Mouse (Mus musculus): ENCODE data around the gene Sf3a1.

The Sf3a1 gene

DNA sequence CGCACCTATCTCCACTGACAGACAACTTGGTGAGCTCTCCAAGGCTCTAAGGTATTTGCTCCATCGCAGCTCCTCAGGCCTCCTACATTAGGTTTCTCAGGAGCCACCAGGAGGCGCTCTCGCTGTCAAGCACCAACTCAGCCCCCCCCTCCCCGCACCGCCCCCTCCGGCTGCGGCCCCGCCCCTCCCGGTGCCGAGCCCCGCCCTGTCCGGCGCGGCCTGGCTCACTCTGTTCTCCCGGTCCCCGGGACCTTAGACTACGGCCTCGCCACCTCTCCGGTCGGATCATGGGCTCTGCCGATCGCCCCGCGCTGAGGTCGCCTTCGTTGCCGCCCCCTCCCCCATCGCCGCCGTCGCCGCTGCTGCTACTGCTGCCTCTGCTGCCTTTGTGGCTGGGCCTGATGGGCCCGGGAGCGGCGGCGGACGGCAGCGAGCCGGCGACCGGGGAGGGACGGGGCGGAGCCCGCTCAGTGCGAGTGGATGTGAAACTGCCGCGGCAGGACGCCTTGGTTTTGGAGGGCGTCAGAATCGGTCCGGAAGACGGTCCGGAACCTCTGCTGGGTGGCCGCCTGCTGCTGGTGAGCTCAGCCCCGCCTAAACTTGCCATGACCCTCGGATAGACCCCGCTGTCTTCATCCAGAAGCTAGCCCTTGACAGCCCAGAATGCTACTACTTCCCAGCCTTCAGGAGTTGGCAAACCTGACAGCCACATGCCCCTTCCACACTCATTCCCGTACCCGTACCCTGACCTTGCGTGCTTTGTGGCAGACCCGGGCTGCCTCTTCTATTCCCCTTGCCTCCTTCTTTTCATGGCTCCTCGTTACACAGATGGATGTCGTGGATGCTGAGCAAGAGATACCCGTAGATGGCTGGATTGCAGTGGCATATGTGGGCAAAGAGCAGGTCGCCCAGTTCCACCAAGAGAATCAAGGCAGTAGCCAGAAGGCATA, 24.9 kb upstream of the Sf3a1 start, which contains the start of gene Rnf215:
TSS of gene Rnf215 (plus strand) at position 217 of the 950 bp plus-strand sequence.
- DNase-seq (ENCODE audit: low spot score in 2 of 2) = peak; percentile 57 to 86

DNA sequence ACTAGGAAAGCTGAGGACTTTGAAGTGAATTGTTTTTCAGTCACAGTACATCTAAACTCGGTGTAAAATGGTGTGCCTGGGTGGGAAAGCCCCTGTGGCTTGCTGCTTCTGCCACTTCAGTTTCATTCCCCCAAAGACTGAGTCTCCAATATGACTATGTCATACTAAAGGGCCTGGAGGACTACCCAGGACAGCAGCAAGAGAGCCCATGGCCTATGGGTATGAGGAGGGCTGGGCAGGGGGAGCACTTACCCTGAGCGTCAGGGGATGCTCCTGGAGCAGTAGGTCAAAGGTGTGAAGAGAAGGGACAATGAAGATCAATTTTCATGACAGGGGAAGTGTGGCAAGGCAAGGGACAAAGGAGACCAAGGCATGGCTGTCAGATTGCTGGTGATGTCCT, 21.2 kb upstream of the Sf3a1 start:
- no peak for DNase-seq (ENCODE audit: low spot score in 2 of 2)

- no peak for DNase-seq (ENCODE audit: low spot score in 2 of 2)
Measured at GRCm38 (mm10) chr11:4141505-4141904, 18.6 kb upstream of the Sf3a1 start.

DNA sequence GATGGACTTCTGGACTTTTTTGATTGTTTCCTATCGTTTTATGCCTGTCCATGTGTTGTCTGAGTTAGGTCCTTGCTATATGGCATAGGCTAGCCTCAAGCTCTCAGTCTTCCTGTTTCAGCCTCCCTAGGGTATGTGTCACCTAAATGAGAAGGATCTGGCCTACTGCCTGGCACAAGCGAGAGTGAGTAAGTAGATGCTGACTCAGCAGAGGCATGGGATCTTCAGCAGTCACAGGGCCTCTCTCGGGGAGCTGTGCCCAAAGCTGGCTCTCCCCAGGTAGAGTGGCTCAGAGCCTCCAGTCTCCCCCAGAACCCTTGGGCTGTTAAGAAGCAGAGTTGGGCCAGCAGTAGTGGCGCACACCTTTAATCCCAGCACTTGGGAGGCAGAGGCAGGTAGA, 17.8 kb upstream of the Sf3a1 start:
- DNase-seq (ENCODE audit: low spot score in 2 of 2) = no peak

GRCm38 (mm10) chr11:4143281-4144062, 16.7 kb upstream of the Sf3a1 start:
- DNase-seq (ENCODE audit: low spot score in 2 of 2) = no peak

- DNase-seq (ENCODE audit: low spot score in 2 of 2) = no peak
Measured at GRCm38 (mm10) chr11:4146381-4146780, 13.8 kb upstream of the Sf3a1 start.

GRCm38 (mm10) chr11:4147098-4147497, 13.1 kb upstream of the Sf3a1 start:
- no peak for DNase-seq (ENCODE audit: low spot score in 2 of 2)

GRCm38 (mm10) chr11:4148120-4148519, 12.0 kb upstream of the Sf3a1 start:
- DNase-seq (ENCODE audit: low spot score in 2 of 2) = no peak

DNA sequence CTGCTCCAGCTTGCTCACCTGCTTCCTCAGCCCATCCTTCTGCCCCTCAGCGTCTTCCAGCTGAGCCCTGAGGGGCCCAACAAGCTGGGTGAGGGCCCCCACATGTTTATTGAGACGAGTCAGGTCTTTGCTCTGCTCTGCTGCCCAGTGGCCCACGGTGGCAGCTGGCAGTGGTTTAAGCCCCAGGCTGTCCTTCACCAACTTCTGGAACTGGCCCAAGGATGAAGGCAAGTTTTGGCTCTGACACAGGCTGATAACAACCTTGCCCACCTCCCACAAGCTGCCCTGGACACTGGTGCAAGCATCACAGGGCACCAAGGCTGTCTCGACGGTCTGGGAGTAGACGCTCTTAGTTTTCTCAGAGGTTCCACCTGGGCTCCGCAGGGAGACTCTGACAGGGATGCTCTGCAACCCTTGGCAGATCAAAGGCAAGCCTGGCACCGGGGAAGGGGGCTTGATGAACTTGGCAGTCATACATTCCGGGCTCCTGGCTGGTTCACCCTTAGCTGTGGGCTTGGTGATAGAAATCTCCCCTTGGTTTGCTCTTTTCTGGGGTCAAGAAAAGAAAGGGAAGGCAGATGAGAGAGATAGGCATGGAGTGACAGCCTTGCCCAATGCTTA, 11.5 kb upstream of the Sf3a1 start:
- no peak for DNase-seq (ENCODE audit: low spot score in 2 of 2)

GRCm38 (mm10) chr11:4149886-4150285, 10.3 kb upstream of the Sf3a1 start:
- no peak for DNase-seq (ENCODE audit: low spot score in 2 of 2)

DNA sequence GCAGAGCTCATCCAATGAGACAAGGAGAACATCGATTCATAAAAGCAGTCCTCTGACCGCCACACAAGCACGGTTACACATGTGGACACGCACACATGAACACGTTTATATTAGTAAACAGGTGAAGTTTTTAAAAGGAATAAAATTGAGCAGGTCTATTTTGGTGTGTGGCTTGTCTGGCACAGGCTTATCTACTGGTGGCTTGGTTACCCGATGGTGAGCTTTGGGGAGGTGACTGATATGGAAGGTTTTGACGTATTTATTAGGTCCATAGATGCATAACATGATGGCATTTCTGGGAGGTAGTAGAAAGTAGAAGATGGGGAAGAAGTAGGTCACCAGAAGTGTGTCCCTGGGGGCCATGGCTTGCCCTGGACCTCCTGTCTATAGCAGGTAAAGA, 6.5 kb upstream of the Sf3a1 start:
- no peak for DNase-seq (ENCODE audit: low spot score in 2 of 2)

DNA sequence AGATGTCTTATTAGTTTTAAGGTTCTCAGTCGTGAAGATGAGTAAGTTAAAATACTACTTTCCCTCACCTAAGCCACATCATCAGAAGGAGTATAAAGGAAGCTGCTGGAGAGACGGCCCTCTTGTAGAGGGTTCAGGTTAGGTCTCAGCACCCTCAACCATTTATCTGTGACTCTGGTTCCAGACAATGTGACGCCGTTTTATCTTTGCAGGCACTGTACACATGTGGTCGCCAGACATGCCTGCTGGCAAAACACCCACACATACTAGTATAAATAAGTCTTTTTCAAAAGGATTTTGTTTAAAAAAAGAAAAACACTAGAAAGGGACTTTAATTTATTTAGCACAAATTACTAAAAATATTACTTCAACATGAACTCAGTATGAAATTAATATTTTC, 4.5 kb upstream of the Sf3a1 start:
- DNase-seq (ENCODE audit: low spot score in 2 of 2) = no peak

DNA sequence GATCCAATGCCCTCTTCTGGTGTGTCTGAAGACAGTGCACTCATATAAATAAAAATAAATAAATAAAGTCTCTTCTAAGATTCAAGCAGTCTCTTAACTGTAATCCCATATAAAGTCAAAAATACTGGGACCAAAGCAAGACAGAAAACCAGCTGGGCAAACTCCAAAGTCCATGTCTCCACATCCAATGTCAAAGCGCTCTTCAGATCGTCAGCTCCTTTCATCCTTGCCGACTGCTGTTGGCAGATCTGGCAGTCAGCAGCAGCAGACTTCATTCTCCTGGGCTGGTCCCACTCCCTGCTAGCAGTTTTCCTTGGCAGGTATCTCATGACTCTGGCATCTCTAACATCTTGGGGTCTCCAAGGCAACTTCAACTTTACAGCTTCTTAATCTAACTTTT, 1.5 kb upstream of the Sf3a1 start:
- no peak for DNase-seq (ENCODE audit: low spot score in 2 of 2)

GRCm38 (mm10) chr11:4160758-4161480, 769 bp downstream of the Sf3a1 start:
- DNase-seq (ENCODE audit: low spot score in 2 of 2) = no peak

GRCm38 (mm10) chr11:4164701-4165100, 4.6 kb downstream of the Sf3a1 start:
- no peak for DNase-seq (ENCODE audit: low spot score in 2 of 2)

DNA sequence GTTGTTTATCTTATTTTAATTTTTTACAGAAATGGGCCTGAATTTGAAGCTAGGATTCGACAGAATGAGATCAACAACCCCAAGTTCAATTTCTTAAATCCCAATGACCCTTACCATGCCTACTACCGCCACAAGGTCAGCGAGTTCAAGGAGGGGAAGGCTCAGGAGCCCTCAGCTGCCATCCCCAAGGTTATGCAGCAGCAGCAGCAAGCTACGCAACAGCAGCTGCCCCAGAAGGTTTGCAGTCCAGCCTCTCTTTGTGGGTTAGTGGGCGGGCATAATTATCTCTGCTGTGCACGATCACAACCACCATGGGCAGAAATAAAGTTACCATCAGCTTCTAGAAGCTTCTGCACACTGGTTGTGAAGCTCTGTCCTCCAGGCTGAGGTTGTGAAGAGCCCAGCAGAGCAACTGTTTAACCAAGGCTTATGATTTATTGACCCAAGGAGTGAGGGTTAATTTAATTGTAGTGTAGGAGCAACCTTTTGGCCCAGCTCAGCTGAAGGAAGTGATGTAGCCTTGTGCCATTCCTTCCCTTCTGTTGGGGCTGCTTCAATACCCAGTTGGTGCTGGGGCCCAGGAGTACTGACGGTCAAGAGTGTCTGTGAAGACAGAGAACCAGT, 6.4 kb downstream of the Sf3a1 start:
- no peak for DNase-seq (ENCODE audit: low spot score in 2 of 2)

DNA sequence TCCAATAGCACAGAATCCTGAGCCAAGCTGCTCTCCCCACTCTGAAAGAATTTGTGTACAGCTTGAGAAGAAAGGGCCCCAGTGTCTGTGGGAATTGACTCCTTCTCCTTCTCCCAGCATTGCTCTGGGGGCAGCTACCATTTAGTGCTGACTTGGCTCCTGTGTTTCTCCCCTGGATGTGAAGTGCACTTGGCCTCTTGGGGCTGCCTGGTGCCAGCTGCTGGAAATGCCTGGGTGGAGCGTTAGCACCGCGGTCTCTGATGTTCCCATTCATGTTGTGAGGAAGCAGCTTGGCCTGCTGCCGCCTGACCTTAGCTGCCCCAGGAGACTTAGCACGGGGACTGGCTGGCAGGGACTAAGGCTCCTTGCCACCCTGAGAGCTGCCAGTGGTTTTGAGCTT, 14.4 kb downstream of the Sf3a1 start:
- DNase-seq (ENCODE audit: low spot score in 2 of 2) = peak; percentile 63 to 71

- DNase-seq (ENCODE audit: low spot score in 2 of 2) = no peak
Measured at GRCm38 (mm10) chr11:4177716-4178115, 17.6 kb downstream of the Sf3a1 start.

DNA sequence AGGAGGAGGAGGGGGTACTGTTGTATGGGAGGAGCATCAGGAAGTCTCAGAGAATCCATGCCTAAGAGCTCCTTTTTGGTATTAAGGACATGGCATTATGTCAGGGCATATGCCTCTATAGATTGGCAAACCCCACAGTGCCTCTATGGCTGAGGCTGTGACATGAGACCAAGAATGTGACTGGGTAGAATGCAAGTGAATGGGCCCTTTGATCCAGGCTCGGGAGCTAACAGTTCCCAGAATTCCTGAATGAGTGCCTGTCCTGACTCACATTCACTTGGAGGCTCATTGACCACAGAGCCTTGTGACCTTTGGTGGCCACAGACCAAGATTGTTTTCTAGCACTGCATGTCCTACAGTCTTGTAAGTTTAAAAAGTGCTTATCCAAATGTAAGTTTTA, 21.9 kb downstream of the Sf3a1 start:
- DNase-seq (ENCODE audit: low spot score in 2 of 2) = no peak

DNA sequence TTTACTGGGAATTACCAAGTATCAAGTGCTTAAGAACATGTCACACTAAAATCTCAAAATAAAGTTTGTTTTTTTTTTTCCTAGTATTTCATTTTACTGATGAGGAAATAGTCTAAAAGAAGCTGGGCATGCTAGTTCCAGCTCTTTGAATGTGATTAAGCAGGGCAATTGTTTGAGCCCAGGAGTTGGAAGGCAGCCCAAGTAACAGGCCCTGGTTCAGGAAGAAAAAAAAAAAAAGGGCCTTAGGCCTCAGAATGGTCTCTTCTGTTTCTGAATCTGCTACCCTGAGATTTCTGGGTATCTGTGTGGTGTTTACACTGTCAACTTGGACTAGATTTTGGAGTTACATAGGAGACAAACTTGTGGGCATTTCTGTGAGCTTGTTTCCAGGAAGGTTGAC, 23.4 kb downstream of the Sf3a1 start:
- DNase-seq (ENCODE audit: low spot score in 2 of 2) = no peak

DNA sequence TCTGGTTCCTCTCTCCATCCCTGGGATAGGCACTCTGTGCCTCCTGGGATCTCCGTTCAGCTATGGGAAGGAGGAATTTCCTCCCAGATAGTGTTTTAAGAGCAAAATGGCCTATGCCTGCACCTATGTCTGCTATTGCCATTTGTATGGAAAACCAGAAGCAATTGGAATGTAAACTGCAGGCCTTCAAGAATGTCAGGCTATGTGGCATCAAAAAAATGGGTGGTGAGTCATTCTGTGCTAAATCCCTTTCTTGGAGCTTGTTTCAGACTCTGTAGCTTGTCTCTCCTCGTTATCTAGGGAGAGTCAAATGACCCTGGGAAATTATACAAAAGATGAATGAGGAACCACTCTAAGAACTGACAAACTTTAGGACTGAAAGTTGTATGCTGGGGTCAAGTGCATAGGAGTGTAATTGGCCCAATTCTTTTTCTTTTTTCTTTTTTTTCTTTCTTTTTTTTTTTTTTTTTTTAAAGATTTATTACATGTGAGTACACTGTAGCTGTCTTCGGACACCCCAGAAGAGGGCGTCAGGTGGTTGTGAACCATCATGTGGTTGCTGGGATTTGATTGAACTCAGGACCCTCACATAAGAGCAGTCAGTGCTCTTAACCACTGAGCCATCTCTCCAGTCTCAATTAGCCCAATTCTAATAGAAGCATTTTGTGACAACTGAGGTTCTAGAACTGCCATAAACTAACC, 24.3 kb downstream of the Sf3a1 start:
- DNase-seq (ENCODE audit: low spot score in 2 of 2) = no peak

All from frontal cortex, postnatal 10 days (tissue).